Mouse (Mus musculus) retina, postnatal 7 days (tissue): Measurements from ENCODE around the gene Mycbp2.

ENCODE experiments used
- DNase-seq: peaks from one replicate; pipeline ENCODE4 v3.0.0-alpha.2; 2012; ENCODE audit warnings: low read depth, low spot score

Gene Mycbp2

DNA sequence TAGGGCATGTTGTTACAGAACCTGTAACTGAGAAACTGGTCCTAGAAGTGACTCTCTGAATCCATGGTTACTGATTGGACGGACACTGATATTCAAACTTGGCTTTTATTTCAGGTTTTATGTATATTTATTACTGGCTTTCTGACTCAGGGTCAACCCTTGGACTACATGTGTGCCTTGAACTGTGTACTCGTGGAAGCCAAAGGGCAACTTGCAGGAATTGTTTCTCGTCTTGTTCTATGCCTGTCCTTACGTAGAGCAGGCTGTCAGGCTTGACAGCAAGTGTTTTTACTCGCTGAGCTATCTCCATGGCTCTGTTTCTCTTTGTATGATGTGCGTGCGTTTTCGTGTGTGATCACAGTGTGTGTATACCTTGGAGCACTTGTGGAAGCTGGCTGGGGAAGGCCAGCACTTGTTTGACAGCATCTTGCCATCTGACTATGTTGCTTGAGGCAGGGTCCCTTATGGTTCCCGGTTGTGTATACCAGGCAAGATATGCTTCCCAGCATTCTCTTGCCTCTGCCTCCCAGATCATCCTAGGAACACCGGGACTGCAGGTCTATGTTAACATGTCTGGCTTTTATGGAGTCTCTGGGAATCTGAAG lies 243.8 kb downstream of the Mycbp2 start:
- DNase-seq = no peak

DNA sequence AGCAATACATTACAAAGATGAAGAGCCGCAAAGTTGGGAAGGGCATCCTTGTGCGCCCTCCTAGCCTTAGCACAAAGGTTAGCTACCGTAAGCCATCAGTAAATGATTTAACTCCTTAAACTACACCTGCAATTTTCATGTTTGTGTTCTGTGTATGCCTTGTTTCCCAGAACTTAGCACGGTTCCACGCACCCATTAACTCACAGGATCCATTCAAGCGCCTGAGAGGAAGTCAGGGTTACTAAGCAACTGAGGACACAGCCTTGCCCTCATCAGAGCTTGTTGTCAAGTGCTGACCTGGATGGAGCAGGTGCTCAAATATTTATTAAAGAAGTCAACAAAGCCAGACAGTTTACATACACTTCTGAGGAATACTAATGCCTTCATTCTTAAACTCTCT lies 244.4 kb downstream of the Mycbp2 start:
- no peak for DNase-seq

DNA sequence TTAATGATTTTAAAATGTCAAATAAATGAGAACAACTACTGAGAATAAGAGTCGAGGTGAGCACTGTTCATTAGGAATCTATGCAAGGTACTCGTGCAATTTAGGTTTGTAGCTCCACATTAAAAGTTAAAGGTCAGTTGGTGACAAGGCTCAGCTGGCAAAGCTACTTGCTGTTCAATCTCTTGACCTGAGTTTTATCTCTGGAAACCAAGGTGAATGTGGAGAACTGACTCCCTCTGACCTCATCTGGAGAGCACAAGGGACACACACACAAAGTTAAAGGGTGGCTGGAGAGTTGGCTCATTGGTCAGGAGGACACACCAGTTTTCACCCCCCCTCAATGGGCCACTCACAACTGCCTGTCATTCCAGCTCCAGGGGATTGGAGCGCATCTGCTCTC lies 245.4 kb downstream of the Mycbp2 start:
- DNase-seq = no peak

DNA sequence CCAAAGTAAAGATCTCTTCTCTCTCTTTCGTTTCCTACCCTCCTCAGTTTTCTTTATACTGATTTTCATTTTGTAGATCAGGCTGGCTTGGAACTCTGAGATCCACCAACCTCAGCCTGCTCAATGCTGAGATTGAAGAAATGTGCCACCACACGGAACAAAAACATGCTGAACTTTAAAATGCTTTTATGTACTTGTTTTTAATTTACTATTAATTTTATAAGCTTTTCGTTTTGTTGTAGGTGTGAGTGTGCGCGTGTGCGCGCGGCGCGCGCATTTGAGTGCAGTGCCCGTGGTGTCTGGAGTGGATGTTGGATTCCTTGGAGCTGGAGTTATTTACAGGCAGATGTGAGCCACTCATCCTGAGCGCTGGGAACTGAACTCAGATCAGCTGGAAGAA lies 246.3 kb downstream of the Mycbp2 start:
- no peak for DNase-seq

DNA sequence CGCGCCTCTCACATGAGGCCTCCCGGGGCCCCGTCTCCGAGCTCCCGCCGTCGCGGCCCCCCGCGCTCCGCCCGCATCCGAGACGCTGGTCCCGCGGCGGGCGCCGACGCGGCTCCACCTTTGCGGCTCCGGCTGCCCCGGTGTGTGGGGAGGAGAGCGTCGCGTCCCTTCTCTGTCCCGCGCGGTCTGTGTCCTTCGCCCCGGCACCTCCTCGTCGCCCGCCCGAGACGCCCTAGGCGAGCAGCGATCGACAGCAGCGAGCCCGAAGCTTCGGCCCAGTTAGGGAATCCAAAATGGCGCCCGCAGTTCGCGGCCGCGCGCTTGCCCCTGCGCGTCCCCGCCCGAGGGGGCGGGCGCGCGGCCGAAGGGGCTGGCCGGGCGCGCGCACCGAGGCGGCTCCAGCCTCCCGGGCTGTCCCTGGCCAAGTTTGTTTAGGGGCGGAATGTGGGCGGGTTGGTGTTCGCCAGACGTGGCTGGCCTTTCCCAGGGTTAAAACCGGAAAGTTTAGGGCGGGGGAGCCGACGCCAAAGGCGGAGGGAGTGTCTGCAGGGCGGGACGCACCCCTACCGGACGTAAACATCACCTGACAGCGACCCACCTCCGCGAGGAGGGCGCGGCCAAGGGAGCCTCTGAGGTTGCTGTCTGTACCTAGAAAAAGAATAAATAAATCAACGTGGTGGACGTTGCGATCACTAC lies 247.2 kb downstream of the Mycbp2 start, which contains the start of gene Fbxl3:
Gene Fbxl3 (minus strand): TSS at position 329 of the 696 bp plus-strand sequence.
- peak; percentile 78 for DNase-seq

DNA sequence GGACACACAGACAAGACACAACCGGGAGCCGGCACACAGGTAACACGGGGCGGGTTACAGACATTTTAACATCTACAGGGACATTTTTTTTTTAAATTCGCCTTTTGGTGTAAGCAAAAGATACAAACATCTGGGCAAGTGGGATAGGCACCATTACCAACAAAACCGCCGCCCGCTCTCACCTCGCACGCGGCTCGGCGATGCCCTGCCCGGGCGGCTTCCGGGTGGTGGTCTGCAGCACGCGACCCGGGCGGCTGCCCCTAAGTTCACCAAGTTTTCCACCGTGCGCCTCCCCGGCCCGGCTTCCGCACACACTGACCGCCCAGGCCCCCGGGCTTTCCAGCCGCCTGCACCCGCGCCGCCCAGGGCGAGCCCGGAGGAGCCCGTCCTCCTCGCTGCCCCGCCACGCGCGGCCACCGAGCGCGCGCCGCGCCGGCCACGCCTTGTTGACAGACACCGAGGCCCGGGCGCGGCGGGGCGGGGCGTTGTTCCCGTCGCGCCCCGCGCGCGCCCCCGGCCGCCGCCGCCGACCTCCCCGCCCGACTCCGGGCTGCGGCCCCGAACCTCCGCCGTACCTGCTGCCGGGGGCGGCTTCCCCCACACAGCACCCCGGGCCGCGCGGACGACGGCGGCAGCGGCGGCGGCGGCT lies 247.9 kb downstream of the Mycbp2 start:
- peak; percentile 69 for DNase-seq

DNA sequence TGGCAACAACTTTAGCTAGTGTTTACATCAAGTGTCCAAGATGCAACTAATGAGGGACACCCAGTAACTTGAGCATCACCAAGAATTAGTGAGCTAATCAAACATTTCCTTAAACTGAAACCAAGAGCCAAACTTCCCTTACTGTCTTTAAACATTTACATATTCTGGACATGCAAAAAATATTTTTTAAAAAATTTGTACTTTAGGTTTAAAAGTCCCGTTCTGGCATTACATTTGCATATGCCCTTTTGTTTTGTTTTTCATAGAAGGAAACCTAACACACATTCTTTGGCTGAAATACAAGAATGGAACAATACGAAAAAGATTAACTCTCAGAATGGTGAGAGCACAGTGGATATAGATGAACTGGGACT lies 248.4 kb downstream of the Mycbp2 start:
- no peak for DNase-seq

DNA sequence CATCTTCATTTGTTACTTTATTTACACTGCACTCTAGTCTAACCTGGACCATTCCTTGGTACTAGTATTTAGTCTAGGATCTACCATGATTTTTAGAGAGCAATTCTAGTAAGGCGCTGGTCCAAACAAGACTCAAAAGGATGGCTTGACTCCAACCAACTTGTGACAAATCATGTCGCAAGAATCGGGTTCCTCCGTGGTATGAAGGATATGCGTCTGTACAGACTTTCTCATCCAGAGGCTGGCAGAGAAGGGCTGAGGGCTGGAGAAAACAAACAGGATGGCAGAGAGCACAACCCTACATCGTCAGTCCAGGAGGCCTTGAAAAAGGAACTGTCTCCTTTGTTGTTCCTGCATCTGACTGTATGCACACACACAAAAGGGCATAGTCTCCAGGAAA lies 250.0 kb downstream of the Mycbp2 start:
- DNase-seq = no peak

DNA sequence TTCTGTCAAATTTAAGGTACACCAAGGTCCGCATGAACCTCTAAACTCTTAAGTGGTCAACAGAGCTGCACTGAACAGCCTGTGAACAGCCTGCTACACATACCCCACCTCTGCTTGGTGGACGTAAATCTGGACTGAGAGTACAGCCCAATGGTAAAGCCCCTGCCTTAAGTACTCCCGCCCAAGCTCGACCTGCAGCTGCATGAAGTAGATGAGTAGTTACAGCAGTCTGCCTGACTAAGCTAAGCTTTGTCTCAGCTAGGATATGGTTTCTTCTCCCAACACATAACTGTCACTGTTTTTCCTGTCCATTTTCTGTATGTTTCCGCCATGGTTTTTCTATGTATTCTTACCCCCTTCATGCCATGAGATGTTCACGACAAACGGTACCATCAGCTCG lies 250.8 kb downstream of the Mycbp2 start:
- no peak for DNase-seq

DNA sequence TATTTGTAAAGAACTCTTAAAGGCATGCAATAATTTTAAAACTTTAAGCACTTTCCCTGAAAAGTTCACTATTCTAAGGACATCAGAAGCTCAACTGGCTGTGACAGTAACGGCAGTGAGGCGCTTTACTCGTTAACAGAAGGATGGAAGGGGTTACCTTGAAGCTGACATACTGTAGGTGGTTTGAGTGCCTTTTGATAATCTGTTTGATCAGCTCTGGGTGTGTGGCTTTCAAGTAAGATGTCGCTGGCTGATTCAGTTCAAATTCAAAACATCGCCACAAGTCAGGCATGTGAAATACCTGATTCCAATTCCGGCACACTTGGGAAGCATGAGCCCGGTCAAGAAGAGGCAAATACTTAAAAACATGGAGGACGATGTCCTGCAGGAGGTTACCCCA lies 251.6 kb downstream of the Mycbp2 start:
- no peak for DNase-seq

DNA sequence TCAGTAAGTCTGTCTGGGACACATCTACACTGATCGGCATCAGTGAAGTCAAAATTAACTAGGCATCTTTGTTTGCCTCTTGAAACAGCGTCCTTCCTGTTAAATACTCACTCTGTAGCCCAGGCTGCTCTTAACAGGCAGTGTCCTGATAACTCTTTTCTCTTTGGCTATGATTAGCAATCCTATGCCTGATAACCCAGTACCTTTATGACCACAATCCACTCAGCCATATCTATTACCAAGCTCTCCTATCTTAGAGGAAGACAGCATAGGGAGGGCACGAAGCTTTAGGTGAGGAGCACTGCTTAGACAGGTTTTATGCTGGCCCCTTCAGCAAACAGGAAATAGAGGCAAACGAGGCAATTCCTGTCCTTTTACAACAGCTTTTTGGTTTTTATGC lies 252.9 kb downstream of the Mycbp2 start:
- DNase-seq = no peak

DNA sequence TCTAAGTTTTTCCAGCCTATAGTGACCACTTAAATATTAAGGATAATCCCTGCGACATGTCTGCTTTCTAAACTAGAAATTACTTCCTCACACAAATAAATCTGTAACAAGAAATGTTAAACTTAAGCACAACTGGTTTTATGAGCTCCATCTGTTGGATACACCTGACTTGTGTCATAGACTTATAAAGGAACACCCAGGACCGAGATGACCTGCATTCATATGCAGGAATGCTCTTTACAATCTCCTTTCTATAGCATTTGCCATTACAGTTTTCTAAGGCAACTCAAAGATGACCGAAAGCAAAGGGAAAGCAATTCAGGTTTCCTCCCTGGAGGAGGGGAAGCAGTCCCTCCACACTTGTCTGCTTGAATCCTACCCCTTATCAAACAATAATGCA lies 253.4 kb downstream of the Mycbp2 start:
- no peak for DNase-seq

DNA sequence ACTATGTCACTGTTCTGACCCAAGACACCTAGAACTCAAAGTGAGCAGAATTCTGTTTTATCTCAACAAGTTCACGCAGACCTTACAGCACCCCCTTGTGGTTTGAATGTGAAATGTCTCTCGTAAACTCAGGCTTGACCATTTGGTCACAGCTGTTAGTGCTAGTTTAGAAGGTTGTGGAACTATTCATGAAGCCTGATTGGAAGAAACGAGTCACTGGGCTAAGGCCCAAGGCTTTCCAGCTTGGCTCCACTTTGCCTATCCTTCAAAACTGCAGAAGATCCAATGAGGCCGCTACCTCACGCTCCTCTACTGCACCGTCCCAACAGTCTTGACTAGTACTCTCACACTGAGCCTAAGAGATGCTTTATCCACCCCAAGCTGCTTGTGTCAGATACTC lies 258.0 kb downstream of the Mycbp2 start:
- peak; percentile 30 for DNase-seq

DNA sequence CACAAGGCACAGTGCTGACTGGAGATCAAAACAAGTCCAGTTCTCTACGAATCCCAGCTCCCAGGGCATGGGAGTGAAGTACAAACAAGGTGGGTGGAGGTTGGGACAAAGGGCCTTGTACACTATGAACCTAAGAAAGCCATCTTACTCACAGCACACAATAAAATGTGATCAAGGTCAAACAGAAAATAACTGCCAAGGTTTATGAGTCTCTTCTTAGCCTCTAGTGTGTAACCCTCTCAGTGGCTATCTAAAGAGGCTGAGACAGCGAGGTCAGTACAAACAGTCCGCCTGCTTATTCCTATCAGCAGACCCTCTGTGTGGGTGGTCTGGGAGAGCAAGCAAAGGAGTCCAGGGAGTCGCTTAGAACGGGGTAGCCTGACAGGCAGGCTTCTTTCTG lies 258.8 kb downstream of the Mycbp2 start:
- no peak for DNase-seq

DNA sequence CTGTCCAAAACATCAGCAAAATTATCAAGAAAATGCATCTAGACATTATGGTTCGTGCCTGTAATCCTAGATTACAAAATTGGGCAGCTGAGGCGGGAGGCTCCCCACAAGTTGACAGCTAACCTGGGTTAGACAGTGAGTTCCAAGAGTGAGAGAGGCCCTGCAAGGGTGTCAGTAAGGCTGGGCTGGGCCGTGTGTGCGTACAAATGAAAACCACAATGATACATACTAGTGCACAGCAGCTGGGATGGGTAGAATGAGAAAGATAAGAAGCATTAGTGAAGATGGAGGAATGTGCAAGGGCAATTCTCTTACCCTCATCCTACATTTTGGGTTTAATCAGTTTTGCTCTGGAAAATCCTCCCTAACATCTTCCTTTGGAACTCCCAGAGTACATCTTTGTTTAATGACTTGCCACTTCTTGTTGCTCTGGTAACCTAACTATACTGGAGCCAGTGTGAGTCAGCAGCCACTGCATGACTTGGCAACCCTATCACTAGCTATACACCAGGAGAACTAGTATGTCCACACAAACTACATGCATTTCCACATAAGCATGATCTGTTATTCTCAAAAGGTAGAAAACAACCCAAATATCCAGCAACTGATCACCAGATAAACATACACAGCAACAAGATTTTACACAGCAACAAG lies 259.8 kb downstream of the Mycbp2 start:
- no peak for DNase-seq

DNA sequence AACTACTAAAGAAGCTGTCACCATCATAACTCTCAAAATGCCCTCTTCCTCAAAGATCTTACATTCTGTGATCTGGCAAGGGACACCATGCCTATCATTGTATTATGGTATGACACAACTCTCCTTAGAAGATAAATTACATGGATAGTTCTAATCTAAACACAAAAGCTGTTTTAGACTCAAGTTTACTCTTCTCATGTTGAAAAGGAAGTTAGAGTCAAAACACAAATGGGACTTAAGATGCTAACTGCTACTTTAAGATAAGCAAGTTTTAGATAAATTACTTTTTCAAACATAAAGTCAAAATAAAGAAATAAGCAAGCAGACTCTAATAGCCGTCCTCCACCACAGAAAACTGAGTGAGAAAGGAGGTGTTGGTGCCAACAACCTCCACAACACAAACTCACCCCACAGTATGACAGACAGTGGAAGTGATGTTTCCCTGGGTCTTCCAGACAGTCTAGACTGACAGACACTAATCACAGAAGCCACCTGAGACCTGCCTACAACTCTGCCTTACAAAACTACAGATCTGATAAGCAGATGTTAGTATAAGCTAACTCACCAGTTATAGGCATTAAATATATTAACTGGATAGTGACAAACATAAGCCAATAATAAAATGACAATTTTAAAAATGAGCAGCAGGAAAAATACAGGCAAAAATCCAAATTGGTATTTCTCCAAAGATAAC lies 260.6 kb downstream of the Mycbp2 start:
- DNase-seq = no peak

DNA sequence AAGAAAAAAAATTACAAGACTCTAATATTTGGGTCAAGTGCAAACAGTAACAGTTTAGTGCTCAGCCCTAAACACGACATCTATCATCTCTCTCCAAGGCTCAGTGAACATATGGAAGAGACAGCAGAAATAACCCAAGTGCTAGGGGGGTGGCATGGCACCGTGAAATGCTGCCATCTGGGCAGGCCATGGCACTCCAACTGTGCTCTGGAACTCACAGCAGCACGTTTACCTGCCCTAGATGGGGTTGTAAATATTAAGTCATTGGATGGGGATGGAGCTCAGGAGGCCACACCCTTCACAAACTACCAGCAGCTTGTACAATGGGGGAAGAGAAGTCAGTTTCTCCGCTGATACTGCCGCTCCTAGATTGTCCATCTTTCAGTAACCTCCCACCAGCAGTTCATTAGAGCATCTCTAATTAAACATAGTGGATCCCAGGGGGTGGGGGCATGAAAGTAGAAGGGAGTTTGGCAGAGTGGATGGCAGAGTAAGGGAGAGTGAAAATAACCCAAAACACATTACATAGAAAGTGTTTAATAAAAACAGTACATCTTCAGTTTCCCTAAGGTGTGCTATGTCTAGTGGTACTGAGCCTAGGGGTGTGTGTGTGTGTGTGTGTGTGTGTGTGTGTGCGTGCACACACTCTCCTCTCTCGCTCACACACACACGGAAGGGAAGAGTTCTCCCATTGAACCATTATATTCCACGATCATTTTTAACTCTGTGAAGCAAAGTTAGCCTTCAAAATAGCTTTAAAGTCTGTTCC lies 267.2 kb downstream of the Mycbp2 start:
- no peak for DNase-seq

DNA sequence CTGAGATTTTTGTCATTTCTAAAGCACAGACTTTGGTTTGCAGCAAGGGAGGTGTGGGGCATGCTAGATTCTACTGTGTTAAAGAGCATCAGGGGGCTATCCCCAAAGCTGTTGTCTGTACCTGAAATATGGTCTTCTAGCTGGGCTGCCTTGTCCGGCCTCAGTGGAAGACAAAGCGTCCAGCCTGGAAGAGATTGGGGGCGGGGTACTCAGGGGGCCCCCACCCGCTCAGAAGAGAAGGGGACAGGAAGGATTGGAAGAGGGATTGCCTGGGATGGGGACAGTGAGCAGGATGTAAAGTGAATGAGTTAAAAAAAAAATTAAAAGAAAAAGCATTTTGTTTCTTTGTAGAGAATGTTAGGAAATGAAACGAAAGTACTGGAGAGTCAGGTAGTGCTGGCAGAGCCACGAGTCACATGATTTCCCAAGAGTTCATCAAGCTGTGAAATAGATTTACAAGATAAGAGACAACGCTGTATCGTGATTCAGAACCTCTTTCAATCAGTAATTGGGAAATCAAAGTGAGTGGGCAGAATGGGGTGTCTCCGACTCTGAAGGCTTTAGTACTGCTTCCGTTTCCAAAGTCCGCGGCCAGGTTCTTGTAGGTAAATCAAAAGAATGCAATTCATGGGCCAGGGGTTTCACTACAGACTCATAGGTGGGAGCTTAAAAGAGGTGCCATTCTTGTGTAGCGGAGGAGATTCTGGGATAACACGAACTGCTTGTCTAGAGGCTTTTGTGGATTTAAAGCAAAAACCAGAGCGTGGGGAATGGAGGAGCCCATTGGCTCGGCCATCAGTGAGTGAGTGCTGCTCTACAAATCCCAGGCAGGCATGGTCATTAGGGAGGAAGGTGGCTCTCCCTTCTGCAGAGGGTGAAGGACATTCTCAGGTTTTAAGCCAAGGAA lies 268.4 kb downstream of the Mycbp2 start:
- no peak for DNase-seq

DNA sequence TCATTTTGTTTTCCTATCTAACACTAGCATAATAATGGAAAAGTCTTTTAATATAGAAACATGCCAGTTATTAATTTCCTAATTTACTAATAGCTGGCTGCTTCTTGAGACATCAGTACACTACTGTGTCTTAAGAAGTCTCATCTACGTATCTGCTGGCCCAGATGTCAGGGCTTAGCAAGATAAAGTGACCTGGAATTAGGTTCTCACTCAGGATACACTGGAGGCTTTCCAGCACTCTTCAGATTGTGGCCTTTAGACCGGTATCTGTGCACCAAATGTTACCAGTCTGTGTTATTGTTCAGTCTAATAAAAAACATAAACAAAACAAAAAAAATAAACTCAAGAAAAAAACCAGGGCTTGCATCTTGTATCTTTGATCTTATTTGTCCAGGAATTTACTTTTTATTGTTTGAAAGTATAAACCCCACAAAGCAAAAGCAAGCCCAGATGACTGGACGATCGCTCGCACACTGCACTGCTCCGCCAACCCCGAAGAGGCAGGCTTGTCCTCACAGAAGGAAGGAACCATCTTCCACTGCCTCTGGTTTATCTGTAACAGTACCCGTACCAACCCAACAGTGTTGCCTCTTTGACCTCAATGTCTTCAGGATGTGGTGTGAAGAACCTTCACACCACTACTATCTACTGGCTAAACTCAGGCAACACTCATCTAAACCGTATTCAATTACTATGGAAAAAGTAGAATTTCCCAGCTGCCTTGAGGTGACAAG lies 269.2 kb downstream of the Mycbp2 start:
- DNase-seq = no peak

DNA sequence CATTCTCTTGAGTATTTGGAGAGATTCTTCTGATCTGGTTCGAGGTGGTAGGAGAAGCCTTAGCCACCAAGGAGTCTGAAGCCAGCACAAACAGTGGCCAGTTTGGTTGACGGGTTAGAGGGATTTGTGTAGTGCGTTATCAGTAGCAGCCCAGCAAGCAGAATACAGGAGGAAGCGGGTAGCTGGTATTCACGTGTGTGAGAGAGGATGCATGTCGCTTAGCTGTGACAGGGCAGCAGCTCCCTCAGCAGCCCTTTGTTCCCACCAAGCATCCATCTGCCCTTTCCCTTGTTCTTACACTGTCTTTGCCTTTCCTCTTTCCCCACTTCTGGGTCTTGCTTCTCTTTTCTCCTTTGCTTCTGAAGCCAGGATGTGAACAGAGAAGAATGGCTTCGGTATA lies 271.4 kb downstream of the Mycbp2 start:
- DNase-seq = no peak
